Mouse (Mus musculus): ENCODE measurements around the gene Fanca. TPM values are rescaled to one million over a fixed set of nuclear protein-coding genes. Genes with fewer than 3 reads are reported as not detected.
"Not testable (repeated sequence)": the region's sequence is repeated elsewhere in the genome, so short reads cannot be mapped to it uniquely, and the experiment has no call there.

The Fanca gene
- total RNA-seq, 2 experiments from 2014 or later, result not detected

DNA sequence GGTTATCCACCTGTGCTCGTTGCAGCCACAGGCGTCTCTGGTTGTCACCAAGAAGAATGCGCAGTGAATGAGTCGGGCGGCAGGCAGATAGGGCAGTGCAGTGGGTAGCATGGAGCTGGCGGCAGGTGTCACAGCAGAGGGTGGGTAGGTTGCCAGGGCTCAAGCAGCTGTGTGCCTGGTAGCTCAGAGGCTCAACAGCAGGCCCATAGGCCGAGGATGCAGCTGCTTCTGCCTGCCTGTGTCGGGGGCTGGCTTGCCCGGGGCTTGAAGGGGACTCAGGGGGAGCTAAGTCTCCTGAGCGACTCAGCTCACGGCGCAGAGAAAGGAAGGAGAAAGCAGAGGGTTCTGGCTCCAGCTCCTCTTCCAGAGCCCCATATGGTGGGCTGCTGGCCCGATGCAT, 85.1 kb downstream of the Fanca start:
- DNase-seq (ENCODE audit: low spot score), result no peak

DNA sequence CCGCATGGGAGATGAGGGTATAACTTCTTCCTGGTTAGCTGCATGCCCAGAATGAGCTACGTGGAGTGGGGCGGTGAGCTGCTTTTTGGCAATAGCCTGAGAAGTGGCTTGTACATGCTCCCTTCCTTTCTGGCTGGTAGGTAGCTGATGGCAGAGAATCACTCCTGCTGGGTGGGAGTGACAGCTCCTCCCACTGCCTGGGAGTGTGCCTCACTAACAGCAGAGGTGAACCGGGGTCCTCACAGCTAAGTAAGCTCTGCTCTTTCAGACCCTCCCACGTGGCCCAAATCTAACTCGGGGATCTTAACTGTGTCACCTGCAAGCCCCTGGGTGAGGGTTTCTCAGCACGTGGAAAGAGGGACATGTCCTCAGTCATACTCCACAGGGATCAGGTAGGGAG, 85.8 kb downstream of the Fanca start:
- no peak for DNase-seq (ENCODE audit: low spot score)

- no peak for DNase-seq (ENCODE audit: low spot score)
These were observed 86.6 kb downstream of the Fanca start for GRCm38 (mm10) chr8:123231742-123232141.

DNA sequence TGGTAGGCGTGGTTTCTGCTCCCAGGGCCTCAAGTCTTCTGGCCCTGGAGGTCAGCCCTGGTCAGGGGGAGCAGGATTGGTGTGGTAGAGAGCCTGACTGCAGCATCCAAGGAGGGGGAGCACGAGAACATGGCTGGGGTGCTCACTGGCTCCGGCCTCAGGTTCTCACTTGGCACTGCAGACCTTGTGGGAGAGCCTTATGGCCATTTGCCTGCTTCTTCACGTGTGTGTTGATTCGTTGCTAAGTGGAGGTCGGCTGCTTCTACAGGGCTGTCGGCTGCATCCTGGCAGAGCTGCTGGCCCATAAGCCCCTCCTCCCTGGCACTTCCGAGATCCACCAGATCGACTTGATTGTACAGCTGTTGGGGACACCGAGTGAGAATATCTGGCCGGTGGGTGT, 88.0 kb downstream of the Fanca start:
- not testable (repeated sequence) for DNase-seq (ENCODE audit: low spot score)

- no peak for DNase-seq (ENCODE audit: low spot score)
These were observed 90.0 kb downstream of the Fanca start for GRCm38 (mm10) chr8:123228416-123228815.

DNA sequence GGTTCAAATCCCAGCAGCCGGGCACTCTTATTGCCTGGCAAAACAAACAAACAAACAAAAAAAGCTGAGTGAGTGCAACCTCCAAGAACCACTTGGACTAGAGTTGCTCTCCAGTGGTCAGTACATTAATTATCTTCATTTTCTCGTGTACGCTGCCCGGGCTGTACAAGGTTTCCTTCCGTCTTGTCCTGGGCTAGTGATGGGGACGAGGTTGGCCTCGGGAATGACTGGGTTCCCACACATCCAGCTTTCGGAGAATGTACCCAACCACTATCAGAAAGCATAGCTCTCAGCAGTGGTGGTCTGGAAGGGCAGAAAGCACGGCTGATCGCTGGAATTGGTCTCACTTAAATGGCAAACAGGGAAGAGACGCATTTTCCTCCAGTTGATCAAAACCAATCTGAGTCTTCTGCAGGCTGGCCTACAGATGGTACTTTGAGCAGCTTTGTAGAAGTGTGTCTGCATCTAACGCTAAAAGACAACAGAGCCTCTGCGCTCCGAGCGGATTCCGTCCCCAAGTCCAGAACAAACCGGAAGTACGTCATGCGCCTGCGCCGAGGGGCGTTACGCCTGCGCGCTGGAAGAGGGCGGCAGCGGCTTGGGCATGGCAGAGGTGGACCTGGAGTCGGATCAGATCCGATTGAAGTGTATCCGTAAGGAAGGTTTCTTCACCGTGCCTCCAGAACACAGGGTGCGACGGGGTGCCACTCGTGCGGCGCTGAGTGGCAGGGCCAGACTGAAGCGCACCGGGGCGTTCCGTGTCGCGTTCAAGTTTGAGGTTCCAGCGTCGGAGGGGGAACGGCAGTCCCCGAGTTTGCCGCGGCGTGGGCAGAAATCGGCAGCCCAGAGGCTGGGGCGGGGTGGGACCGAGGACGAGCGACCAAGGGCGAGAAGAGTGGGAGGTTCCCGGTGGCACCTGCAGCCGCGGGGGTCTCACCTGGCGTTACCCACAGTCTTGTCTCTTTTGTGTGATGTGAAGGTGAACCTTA, 93.8 kb downstream of the Fanca start, which contains the start of gene Cdk10:
Gene Cdk10 (plus strand): TSS at position 565 of the 989 bp plus-strand sequence.
- DNase-seq (ENCODE audit: low spot score), result peak; percentile 94

- DNase-seq (ENCODE audit: low spot score), result no peak
These were observed 97.5 kb downstream of the Fanca start for GRCm38 (mm10) chr8:123220917-123221316.

Other genes starting within 250 kb of the Fanca start
- 100 to 1,000 TPM; 432 to 435 TPM for gene Rpl13, start 216.2 kb downstream of the Fanca start, total RNA-seq (2021)
- gene Cpne7, start 201.2 kb downstream of the Fanca start, total RNA-seq (2021), result under 1 TPM in 1 of 2 experiments, not detected in 1; 0.14 TPM
- gene Sult5a1, start 160.3 kb downstream of the Fanca start, total RNA-seq (2021), result 1 to 10 TPM; 1.7 to 2.2 TPM
- 10 to 100 TPM in 1 of 2 experiments, 1 to 10 TPM in 1; 8.9 to 14.4 TPM for gene Dpep1, start 132.3 kb downstream of the Fanca start, total RNA-seq (2021)
- gene Chmp1a, start 105.8 kb downstream of the Fanca start, total RNA-seq (2021), result 10 to 100 TPM; 57.2 to 68.0 TPM
- 1 to 10 TPM in 1 of 2 experiments, under 1 TPM in 1; 0.83 to 2.1 TPM for gene Spata33, start 105.7 kb downstream of the Fanca start, total RNA-seq (2021)
- 10 to 100 TPM; 11.6 to 12.1 TPM for gene Cdk10, start 93.7 kb downstream of the Fanca start, total RNA-seq (2021)
- gene Spata2l, start 82.3 kb downstream of the Fanca start, total RNA-seq (2021), result 1 to 10 TPM; 1.1 to 1.7 TPM
- gene Zfp276, start 64.4 kb downstream of the Fanca start, total RNA-seq (2021), result 1 to 10 TPM; 5.1 to 5.2 TPM
- 10 to 100 TPM; 17.2 to 18.8 TPM for gene Vps9d1, start 64.2 kb downstream of the Fanca start, total RNA-seq (2021)
- under 1 TPM in 1 of 2 experiments, not detected in 1; 0.09 TPM for gene Spire2, start 14.1 kb upstream of the Fanca start, total RNA-seq (2021)
- gene Tcf25, start 55.2 kb upstream of the Fanca start, total RNA-seq (2021), result 100 to 1,000 TPM; 128 to 130 TPM
- not detected for gene Mc1r, start 88.5 kb upstream of the Fanca start, total RNA-seq (2021)
- not detected for gene Tubb3, start 92.8 kb upstream of the Fanca start, total RNA-seq (2021)
- 10 to 100 TPM; 34.6 to 43.7 TPM for gene Def8, start 105.0 kb upstream of the Fanca start, total RNA-seq (2021)
- 10 to 100 TPM; 37.8 to 41.0 TPM for gene Afg3l1, start 159.3 kb upstream of the Fanca start, total RNA-seq (2021)
- gene Dbndd1, start 196.9 kb upstream of the Fanca start, total RNA-seq (2021), result not detected
- gene Gas8, start 200.3 kb upstream of the Fanca start, total RNA-seq (2021), result 1 to 10 TPM; 3.6 to 4.9 TPM